ENCODE assay signal across 12 mouse cellular contexts in genomic region chrX:101978861-101979260, GRCm38 (mm10).
DNase-seq lines count a peak whose midpoint lies in the region; ATAC-seq lines count a peak whose summit lies in the region.
"Had no signal": no experiment of that assay in that cellular context is flagged by ENCODE, and none has a peak within 500 bp of the region (broad histone marks: within the 10 kb centered on the region; RNA-seq: fewer than 3 reads in every experiment).

No protein-coding gene starts in this region.

- peaks cover 8% of the 10 kb centered on the region for H3K4me1 ChIP-seq in heart, embryonic 16.5 days (ENCODE audit: control insufficient read depth, insufficient read depth, low read length)
- H3K4me1 ChIP-seq in lung, embryonic 16.5 days (replicated peaks; ENCODE audit: control insufficient read depth, insufficient read depth, low read length), result peaks cover 5% of the 10 kb centered on the region; the same call in 1 of the 2 replicates
- no peaks in the 10 kb centered on the region for H3K4me1 ChIP-seq in embryonic facial prominence, embryonic 14.5 days (ENCODE audit: control insufficient read depth, insufficient read depth, low read length)
- peaks cover 5% of the 10 kb centered on the region; the same call in 1 of the 2 replicates for H3K4me1 ChIP-seq in neural tube, embryonic 15.5 days

- 29% methylated on average over 2 of the region's 2 CpGs for WGBS in heart, embryonic 16.5 days
- WGBS in lung, embryonic 16.5 days, result 29% methylated on average over 2 of the region's 2 CpGs
- 34% methylated on average over 2 of the region's 2 CpGs for WGBS in embryonic facial prominence, embryonic 14.5 days
- 45% methylated on average over 2 of the region's 2 CpGs for WGBS in neural tube, embryonic 15.5 days

- H3K27me3 ChIP-seq in heart, embryonic 16.5 days (ENCODE audit: control insufficient read depth, insufficient read depth, low read length), result no peaks in the 10 kb centered on the region
- no peaks in the 10 kb centered on the region; the same call in 1 of the 2 replicates for H3K27me3 ChIP-seq in lung, embryonic 16.5 days (ENCODE audit: control insufficient read depth, insufficient read depth, low read depth, low read length)
- H3K27me3 ChIP-seq in embryonic facial prominence, embryonic 14.5 days (replicated peaks; ENCODE audit: control insufficient read depth, insufficient read depth, low read length), result peaks cover 4% of the 10 kb centered on the region; the same call in 1 of the 2 replicates
- H3K27me3 ChIP-seq in neural tube, embryonic 15.5 days (replicated peaks), result peaks cover 17% of the 10 kb centered on the region
- H3K27me3 ChIP-seq: Patski had no signal

- peak overlapping the region; percentile 88 for H3K27ac ChIP-seq in heart, embryonic 16.5 days (ENCODE audit: low read length)
- peak overlapping the region; percentile 60 for H3K27ac ChIP-seq in lung, embryonic 16.5 days (ENCODE audit: low read length)
- peak overlapping the region; percentile 30 for H3K27ac ChIP-seq in embryonic facial prominence, embryonic 14.5 days (replicated peaks; ENCODE audit: low read depth, low read length)
- peak overlapping the region; percentile 56 for H3K27ac ChIP-seq in neural tube, embryonic 15.5 days (replicated peaks)

- H3K4me3 ChIP-seq in heart, embryonic 16.5 days (ENCODE audit: low read length), result no peak overlapping the region
- H3K4me3 ChIP-seq in lung, embryonic 16.5 days (ENCODE audit: low read length), result no peak overlapping the region
- H3K4me3 ChIP-seq in embryonic facial prominence, embryonic 14.5 days (ENCODE audit: low read depth, low read length), result no peak overlapping the region
- no peak overlapping the region for H3K4me3 ChIP-seq in neural tube, embryonic 15.5 days (replicated peaks)
- H3K4me3 ChIP-seq: erythroblast, embryonic 14.5 days had no signal

- no peaks in the 10 kb centered on the region; the same call in 1 of the 2 replicates for H3K9me3 ChIP-seq in heart, embryonic 16.5 days (replicated peaks; ENCODE audit: control insufficient read depth, low read length)
- H3K9me3 ChIP-seq in lung, embryonic 16.5 days (ENCODE audit: control insufficient read depth, low read length), result no peaks in the 10 kb centered on the region
- H3K9me3 ChIP-seq in embryonic facial prominence, embryonic 14.5 days (ENCODE audit: control insufficient read depth, low read length), result no peaks in the 10 kb centered on the region
- H3K9me3 ChIP-seq in neural tube, embryonic 15.5 days (replicated peaks), result no peaks in the 10 kb centered on the region

- H3K9ac ChIP-seq in heart, embryonic 16.5 days (ENCODE audit: low read length), result peak overlapping the region; percentile 38; the same call in 1 of the 2 replicates
- H3K9ac ChIP-seq in lung, embryonic 16.5 days (ENCODE audit: low read length), result no peak overlapping the region
- no peak overlapping the region for H3K9ac ChIP-seq in embryonic facial prominence, embryonic 14.5 days (ENCODE audit: low read depth, low read length)
- no peak overlapping the region for H3K9ac ChIP-seq in neural tube, embryonic 15.5 days (replicated peaks)

- peak overlapping the region; percentile 21; the same call in 1 of the 2 replicates for H3K4me2 ChIP-seq in heart, embryonic 16.5 days (ENCODE audit: low read depth, low read length)
- H3K4me2 ChIP-seq in lung, embryonic 16.5 days (ENCODE audit: low read depth, low read length), result 0 out of 2 replicates have a peak overlapping the region, but pooled peaks have one; percentile 24
- H3K4me2 ChIP-seq in embryonic facial prominence, embryonic 14.5 days (ENCODE audit: low read depth, low read length), result no peak overlapping the region
- peak overlapping the region; percentile 19; the same call in 1 of the 2 replicates for H3K4me2 ChIP-seq in neural tube, embryonic 15.5 days

- no peaks in the 10 kb centered on the region for H3K36me3 ChIP-seq in heart, embryonic 16.5 days (ENCODE audit: control insufficient read depth, insufficient read depth)
- H3K36me3 ChIP-seq in lung, embryonic 16.5 days (ENCODE audit: control insufficient read depth, insufficient read depth, low read length), result no peaks in the 10 kb centered on the region
- H3K36me3 ChIP-seq in embryonic facial prominence, embryonic 14.5 days (ENCODE audit: control insufficient read depth, insufficient read depth, low read length), result no peaks in the 10 kb centered on the region
- H3K36me3 ChIP-seq in neural tube, embryonic 15.5 days, result no peaks in the 10 kb centered on the region

- intact Hi-C loops in heart, postnatal 14 days (cut with DNase I), result loop anchor here (2.0 kb wide), 1 partner anchor 88 kb away; no protein-coding TSS in a partner anchor

- ATAC-seq in heart, embryonic 16.5 days (replicated peaks; ENCODE audit: extremely low read depth, insufficient read depth, low FRiP score), result no peak
- peak; percentile 42; the same call in 1 of the 2 replicates for ATAC-seq in lung, embryonic 16.5 days (ENCODE audit: low read depth)
- ATAC-seq in embryonic facial prominence, embryonic 14.5 days (ENCODE audit: low read depth), result no peak
- peak; percentile 51; the same call in 1 of the 2 replicates for ATAC-seq in neural tube, embryonic 15.5 days (ENCODE audit: low FRiP score)
- ATAC-seq: Patski had no signal

- no peak for DNase-seq in heart, postnatal 14 days
- DNase-seq in lung, postnatal 10 days, result no peak
- DNase-seq in embryonic facial prominence, embryonic 14.5 days (ENCODE audit: low spot score), result no peak
- no peak for DNase-seq in kidney, postnatal 14 days
- DNase-seq in spleen, postnatal 10 days (ENCODE audit: low spot score in 2 of 2), result no peak
- DNase-seq: adrenal gland, adult 2 months; cerebellum, postnatal 36 days had no signal

Comparison
In these comparisons a context has a peak if more than half of its experiments do, and no peak if none do; other contexts are left out.
1. ATAC-seq: peak in lung, embryonic 16.5 days (single experiment) and neural tube, embryonic 15.5 days (single experiment); none in heart, embryonic 16.5 days (single experiment) and embryonic facial prominence, embryonic 14.5 days (single experiment).
2. H3K27ac ChIP-seq: peak in every context shown above with its lines; median percentile 88 in heart, embryonic 16.5 days; 60 in lung, embryonic 16.5 days; 56 in neural tube, embryonic 15.5 days; 30 in embryonic facial prominence, embryonic 14.5 days.